Mouse (Mus musculus) retina, adult 2 months (tissue): ENCODE measurements around the gene Gm3182.
"Not testable (repeated sequence)": the region's sequence is repeated elsewhere in the genome, so short reads cannot be mapped to it uniquely, and the experiment has no call there.

ENCODE experiments used
- DNase-seq: peaks from one replicate; pipeline ENCODE4 v3.0.0-alpha.2; 2012; ENCODE audit warnings: low read depth, low spot score

Gm3182 gene

DNA sequence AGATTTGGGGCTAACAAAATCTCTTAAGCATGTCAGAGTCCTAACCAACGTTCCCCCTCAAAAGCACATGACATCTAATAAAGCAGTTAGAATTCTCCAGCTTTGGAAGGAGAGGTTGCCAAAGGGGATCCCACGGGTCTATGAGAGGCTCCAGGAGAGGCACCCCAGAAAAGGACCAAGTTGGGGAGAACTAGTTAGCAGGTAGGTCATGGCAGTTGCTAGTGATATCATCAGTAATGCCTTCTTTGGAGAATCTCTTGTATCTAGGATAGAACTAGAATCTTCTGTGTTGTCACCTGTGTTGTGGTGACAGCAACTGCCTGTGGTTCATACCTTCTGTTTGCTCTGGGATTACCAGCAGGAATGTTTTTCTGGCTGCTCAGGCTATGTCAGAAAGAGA is at the start of gene Gm3182:
TSS of gene Gm3182 (plus strand) at position 301 of the 400 bp plus-strand sequence.
- not testable (repeated sequence) for DNase-seq

DNA sequence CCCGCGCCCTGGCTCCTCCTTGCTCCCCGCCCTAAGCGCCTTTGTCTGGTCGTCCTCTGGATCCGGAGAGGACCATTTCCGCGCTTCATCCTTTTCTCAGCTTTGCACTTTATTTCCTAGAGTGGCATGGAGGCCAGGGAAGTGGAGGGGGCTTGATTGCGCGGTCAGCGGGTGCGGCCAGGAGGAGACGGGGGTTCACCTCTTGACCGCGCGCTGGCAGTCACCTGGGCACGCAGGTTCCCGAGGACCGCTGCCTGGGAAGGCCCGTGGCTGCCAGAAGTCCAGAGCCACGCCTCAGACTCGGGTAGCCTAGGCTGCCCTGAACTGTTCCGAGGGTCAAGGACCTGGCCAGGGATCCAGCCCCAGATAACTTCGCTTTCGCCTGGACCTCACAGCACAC is 17.9 kb downstream of the Gm3182 start:
- not testable (repeated sequence) for DNase-seq
